Mouse (Mus musculus) CH12F3 (cell line): ENCODE data around the gene Pla2g12a.

Experiments
- in situ Hi-C: fragments of 300-500 bp; cut with MboI; formaldehyde crosslinking; loops from 2 replicates; pipeline ENCODE4 v1.14.3; 2020; ENCODE audit warnings: low sequenced_read_pairs

Gene Pla2g12a

GRCm38 (mm10) chr3:129878405-129879021 is at the start of gene Pla2g12a:
TSS of gene Pla2g12a (plus strand) at chr3:129878606.
- in situ Hi-C loops, result no loop called here

- in situ Hi-C loops, result no loop called here
Measured at GRCm38 (mm10) chr3:129830626-129831025, 47.8 kb upstream of the Pla2g12a start.

DNA sequence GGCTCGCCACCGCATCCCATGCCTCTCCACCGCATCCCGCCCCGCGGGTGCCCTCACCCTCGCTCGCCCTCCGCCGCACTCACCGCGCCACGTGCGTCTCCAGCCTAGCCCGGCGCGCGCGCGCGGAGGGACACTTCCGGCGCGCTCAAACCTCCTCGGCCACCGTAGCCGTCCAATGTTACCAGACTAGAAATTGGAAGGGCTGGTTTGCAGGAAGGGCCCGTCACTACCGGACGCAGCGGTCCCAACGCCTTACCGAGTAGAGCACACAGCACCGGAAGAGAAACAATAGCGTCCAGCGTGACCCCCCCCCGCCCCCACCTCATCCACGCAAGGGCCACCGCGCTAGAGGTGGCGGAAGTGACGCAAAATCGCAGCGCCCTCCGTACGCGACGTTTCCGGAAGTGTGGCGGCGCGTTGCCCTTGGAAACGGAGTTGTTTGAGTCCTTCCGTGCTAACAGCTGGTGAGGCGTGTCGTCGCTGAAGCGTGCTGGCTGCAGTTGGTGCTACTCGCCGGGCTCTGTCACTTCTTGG is 47.3 kb upstream of the Pla2g12a start, which contains the start of gene Gar1:
Gene Gar1, minus strand, starts transcription at position 362 of the 534 bp plus-strand sequence.
- in situ Hi-C loops, result no loop called here

DNA sequence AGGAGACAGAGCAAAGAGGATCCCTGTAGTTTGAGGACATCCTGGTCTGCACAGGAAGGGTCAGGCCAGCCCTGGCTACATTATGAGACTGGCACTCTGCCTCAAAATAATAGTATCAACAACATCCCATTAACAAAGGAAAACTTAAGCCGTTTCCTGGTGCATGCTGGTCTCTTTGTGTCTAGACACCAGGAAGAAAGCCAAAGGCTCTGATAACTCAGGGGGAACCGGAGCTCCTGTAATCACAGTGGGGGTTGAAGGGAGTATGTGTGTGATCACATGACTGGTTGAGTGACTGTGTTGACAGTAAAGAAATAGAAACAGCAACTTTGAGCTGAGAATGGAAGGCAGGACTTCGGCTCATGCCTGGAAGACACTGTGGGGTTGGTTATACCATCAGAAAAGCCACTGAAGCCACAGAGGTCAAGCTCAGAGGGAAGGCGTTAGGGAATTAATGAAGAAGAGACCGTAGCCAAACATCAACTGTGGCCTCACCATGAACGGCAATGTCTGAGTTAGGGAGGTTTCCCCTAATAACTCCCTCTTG is 42.9 kb upstream of the Pla2g12a start, which contains the start of gene Cfi:
Gene Cfi, plus strand, starts transcription at position 497 of the 547 bp plus-strand sequence.
- in situ Hi-C loops, result no loop called here

DNA sequence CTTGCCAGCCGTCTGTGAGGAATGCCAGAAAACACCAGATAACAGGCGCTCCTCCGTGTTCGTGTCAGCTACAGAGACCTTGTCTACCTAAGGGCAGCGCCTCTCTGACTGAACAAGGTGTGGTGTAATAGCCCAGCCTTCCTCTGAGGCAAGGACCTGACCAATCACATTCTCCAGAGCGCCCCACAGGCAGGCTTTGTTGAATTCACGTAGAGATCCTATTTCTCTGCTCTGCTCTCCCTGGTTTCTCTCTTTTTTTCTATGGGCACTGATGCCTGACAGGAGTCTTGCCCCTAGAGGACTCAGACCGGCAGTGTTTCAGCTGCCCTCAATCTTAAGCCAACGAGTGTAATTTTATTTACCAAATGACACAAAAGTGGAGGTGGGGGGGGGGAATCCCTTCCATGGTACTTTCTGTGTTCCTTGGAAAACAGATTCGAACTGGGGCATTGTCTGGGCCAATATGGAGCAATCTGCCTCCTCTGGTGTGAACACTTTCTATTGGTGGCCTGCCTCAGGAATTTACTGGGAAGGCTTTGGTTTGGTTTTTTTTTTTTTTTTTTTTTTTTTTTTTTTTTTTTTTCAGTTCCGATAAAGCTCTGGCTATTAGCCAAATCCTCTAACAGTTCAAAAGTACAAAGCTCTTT is 42.2 kb upstream of the Pla2g12a start:
- in situ Hi-C loops, result no loop called here

GRCm38 (mm10) chr3:129836965-129837364 is 41.4 kb upstream of the Pla2g12a start:
- in situ Hi-C loops, result no loop called here

GRCm38 (mm10) chr3:129838017-129838416 is 40.4 kb upstream of the Pla2g12a start:
- in situ Hi-C loops, result no loop called here

- in situ Hi-C loops, result no loop called here
Measured at GRCm38 (mm10) chr3:129845868-129846267, 32.5 kb upstream of the Pla2g12a start.

DNA sequence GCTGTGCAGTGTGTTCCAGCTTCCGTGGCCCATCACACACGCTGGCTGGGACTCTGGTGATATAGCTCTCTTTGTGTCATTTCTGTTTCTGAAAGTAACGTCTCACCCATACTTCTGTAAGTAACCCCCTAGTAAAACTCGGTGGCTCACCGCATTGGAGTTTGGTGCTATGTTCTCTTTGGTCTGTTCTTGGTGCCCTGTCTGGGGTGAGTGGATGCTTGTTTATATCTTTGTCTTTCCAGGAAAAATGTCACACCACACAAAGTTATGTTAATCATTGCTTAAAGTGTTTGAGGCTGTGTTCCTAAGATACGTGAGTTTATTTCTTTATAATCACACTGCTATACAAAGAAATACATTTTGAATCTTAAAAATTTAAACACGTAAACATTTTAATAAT is 31.6 kb upstream of the Pla2g12a start:
- in situ Hi-C loops, result no loop called here

- in situ Hi-C loops, result no loop called here
Measured at GRCm38 (mm10) chr3:129862592-129862991, 15.8 kb upstream of the Pla2g12a start.

GRCm38 (mm10) chr3:129863698-129864097 is 14.7 kb upstream of the Pla2g12a start:
- in situ Hi-C loops, result no loop called here

DNA sequence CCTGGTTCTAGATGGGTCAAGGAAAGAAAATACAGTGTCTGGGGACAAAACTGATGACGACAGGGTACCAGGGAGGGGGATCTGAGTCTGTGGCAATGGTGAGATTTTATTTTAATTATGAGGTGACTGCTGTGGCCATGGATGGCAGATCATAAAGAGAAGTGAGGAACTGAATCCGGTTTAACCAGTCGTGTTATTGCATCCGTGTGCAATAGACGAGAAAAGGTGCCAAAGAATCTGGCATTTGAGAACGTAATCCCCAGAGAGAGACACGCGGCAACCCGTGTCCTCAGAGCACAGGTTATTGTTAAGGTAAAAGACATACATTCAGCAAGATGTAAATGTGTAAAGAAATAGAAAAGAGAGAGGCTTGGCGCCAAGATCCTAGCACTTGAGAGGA is 1.1 kb upstream of the Pla2g12a start:
- in situ Hi-C loops, result no loop called here

DNA sequence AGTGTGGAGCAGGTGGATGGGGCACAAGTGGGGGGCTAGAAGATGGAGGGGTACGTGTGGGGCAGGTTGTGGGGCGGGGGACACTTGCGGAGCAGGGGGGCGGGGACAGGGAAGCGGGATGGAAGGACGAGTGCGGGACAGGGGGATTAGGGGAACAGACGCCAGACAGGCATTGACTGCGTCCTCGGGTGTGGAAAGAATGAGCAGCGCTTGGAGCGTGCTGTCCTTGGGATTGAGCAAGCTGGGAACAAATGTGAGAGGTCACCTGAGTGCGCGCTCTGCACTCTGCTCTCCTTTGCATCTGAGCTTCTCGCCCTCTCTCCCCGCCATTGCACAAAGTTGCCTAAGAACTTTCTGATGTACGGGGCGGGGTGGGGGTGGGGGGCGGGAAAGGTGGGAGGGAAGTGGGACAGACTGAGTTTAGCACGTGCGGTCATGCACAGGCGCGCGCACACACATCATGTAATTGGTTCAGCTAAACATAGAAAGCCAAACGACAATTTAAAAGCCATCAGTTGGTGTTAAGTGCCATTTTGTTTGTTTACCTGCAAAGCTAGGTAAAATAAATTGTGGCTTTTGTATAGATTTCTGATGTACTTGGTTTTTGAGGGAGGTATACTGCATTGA is 838 bp downstream of the Pla2g12a start:
- in situ Hi-C loops, result no loop called here

- in situ Hi-C loops, result no loop called here
Measured at GRCm38 (mm10) chr3:129879913-129880312, 1.5 kb downstream of the Pla2g12a start.

DNA sequence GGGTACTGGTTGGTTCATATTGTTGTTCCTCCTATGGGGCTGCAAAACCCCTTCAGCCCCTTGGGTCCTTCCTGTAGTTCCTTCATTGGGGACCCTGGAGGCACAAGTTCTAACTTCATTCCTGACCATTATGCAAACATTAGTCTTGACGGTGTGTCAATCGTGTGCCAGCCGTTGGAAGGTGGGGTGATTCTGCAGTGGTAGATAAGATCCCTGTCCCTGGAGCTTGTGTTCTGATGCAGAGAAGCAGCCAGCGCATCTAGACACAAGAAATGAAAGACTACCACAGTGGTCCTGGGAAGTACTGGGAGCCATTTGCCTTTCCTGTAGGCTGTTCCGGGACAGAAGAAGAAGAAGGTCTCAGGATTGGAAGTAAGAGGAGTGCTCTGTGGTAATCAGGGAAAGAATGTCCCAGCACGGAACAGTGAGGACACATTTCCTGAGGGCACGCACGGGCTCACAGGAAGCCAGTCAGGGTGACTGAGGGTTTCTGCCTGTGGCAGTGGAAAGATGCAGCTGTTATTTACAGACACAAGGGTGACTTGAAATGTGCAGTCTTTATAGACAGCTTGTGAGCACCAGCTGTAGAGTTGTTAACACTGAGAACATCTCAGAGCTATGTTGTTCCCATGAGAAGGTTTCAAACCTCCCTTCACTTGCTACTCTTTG is 2.7 kb downstream of the Pla2g12a start:
- in situ Hi-C loops, result no loop called here

- in situ Hi-C loops, result no loop called here
Measured at GRCm38 (mm10) chr3:129885577-129885976, 7.2 kb downstream of the Pla2g12a start.

GRCm38 (mm10) chr3:129886430-129886829 is 8.0 kb downstream of the Pla2g12a start:
- in situ Hi-C loops, result no loop called here

- in situ Hi-C loops, result no loop called here
Measured at GRCm38 (mm10) chr3:129887779-129888517, 9.5 kb downstream of the Pla2g12a start.

DNA sequence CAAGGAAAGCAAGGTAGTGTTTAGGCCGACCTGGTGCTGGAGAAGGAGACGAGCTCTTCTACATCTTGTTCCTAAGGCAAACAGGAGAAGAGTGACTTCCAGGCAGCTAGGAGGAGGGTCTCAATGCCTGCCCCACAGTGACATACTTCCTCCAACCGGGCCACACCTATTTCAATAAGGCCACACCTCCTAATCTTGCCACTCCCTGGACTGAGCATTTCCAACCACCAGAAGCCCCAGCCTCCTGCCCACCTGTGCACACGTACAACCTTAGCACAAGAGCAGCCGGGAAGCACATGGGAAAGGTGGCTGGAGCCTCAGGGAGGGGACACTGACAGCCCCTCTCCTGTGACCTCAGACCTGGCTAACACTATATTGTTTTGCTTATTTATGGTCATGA is 13.6 kb downstream of the Pla2g12a start:
- in situ Hi-C loops, result no loop called here

DNA sequence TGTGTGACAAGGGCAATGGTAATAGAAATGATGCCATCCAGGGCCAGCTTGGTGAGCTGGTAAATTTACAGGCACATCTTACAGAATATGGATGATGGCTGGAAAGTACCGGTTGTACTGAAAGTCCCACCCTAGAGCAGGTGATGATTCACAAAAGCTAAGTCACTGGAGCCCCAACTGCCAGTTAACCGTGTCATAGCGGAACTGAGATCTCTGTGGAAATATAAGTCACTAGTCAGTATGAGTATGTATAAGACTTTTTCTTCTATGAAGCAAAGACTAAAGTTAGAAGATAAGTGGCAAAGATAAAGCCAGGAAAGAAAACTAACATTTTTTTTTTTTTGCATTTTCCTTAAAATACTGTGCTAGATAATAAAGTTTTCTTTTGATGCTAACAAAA is 14.7 kb downstream of the Pla2g12a start:
- in situ Hi-C loops, result no loop called here
